Mouse (Mus musculus) left cerebral cortex, adult 2 months (tissue): ENCODE data around the gene Hapln1. TPM values are rescaled to one million over a fixed set of nuclear protein-coding genes. Genes with fewer than 3 reads are reported as not detected.
A peak's percentile ranks its signal among the peaks of the same experiment; 100 is the strongest.

Source experiments
- DNase-seq, 2 experiments: peaks; one replicate each; pipeline ENCODE4 v3.0.0; 2021 to 2022; ENCODE audit warnings: low spot score in 2 of 2, mixed read lengths in 1 of 2; ENCODE audit errors: extremely low spot score in 1 of 2
- H3K27ac ChIP-seq: fragments of 200-600 bp; 2 replicates; pipeline ENCODE4 v1.8.1; 2022
- H3K4me3 ChIP-seq: fragments of 200-600 bp; 2 replicates; pipeline ENCODE4 v1.8.1; 2022
- CTCF ChIP-seq: fragments of 200-600 bp; IDR thresholded peaks from 2 replicates; pipeline ENCODE4 v1.8.1; 2022; ENCODE audit warnings: antibody characterized with exemption, mild to moderate bottlenecking, moderate library complexity
- intact Hi-C: fragments of 180-260 bp; cut with DNase I; formaldehyde crosslinking; loops from one replicate; pipeline ENCODE4 v1.15.1; 2025
- long read RNA-seq, 2 experiments: library from polyadenylated mRNA; stranded (forward); transcript quantifications; one replicate each; pipeline ENCODE4 v2.0.0; 2021; ENCODE audit warnings: borderline mapping rate in 2 of 2
- total RNA-seq, 2 experiments: library from RNA; stranded (reverse); gene quantifications; 2 replicates each; pipeline ENCODE4 v1.2.3; 2021

The Hapln1 gene
- total RNA-seq, result 10 to 100 TPM; 20.3 to 23.7 TPM
- long read RNA-seq, experiment 1, partial matches to known transcripts, result 9 of 10 reads
- long read RNA-seq, experiment 1, other reads (novel, unspliced or antisense), result 1 of 10 reads
- long read RNA-seq, experiment 2, partial matches to known transcripts, result 5 of 6 reads
- long read RNA-seq, experiment 2, other reads (novel, unspliced or antisense), result 1 of 6 reads

GRCm38 (mm10) chr13:89539205-89539886 lies at the start of gene Hapln1:
TSS of gene Hapln1 (plus strand) at chr13:89539796.
- TF ChIP-seq CTCF, result peak; percentile 46
- H3K27ac ChIP-seq, result peak within 1 kb of the TSS; percentile 75
- peak within 1 kb of the TSS; percentile 53 for H3K4me3 ChIP-seq
- intact Hi-C loops, result loop anchor here (5.0 kb wide), 1 partner anchor 717 kb away; the partner anchor contains the start of gene Edil3
- DNase-seq, result peak; percentile 43 to 58

- H3K27ac ChIP-seq, result no peak overlapping the region
- no peak for DNase-seq
- intact Hi-C loops, result no loop called here
- TF ChIP-seq CTCF, result no peak
- no peak overlapping the region for H3K4me3 ChIP-seq
These were observed 46.4 kb upstream of the Hapln1 start for GRCm38 (mm10) chr13:89493169-89493568.

- no peak overlapping the region for H3K4me3 ChIP-seq
- no peak for TF ChIP-seq CTCF
- H3K27ac ChIP-seq, result no peak overlapping the region
- intact Hi-C loops, result no loop called here
- no peak for DNase-seq
These were observed 45.9 kb upstream of the Hapln1 start for GRCm38 (mm10) chr13:89493678-89494077.

- Histone ChIP-seq H3K27ac (no peak overlapping the region), H3K4me3 (no peak overlapping the region)
- no peak for DNase-seq
- intact Hi-C loops, result no loop called here
- no peak for TF ChIP-seq CTCF
These were observed 43.0 kb upstream of the Hapln1 start for GRCm38 (mm10) chr13:89496569-89496968.

DNA sequence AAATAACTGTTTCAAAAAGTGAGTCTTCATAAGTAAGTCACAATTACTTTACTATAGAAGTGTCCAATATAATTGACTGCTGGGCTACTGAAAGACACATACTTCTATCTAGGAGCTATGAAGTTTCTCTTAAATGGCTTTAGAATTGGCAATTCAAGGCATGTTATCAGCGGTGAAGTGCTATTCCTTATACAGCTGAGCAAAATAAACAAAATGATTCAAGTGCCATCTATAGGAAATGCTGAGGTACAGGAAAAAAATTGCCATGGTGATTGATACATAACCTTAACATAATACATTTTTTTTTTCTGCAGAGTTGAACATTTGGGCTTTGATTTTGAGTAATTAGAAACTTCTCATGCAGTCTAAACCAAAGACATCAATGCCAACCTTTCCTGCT lies 40.2 kb upstream of the Hapln1 start:
- peak; percentile 21 for TF ChIP-seq CTCF
- DNase-seq, result no peak
- intact Hi-C loops, result no loop called here
- H3K4me3 ChIP-seq, result no peak overlapping the region
- H3K27ac ChIP-seq, result no peak overlapping the region

GRCm38 (mm10) chr13:89521507-89521908 lies 18.1 kb upstream of the Hapln1 start:
- no peak overlapping the region for H3K4me3 ChIP-seq
- no peak overlapping the region for H3K27ac ChIP-seq
- DNase-seq, result no peak
- intact Hi-C loops, result no loop called here
- no peak for TF ChIP-seq CTCF

DNA sequence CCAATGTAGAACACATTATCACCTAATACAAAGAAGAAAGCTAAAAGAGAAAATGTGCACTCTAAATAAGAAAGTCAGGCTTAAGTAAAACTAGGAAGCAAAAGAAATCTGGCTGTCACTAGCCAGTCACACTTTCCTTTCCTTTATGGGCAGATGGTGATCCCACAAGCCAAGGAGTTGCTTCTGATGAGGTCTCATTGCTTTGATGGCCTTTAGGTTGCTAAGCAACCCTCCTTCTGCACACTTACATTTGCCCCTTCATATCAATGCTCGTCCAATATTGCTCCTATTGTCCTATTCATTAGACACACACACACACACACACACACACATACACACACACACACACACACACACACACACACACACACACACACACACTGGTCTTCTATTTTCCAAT lies 10.9 kb upstream of the Hapln1 start:
- TF ChIP-seq CTCF, result no peak
- intact Hi-C loops, result no loop called here
- no peak overlapping the region for H3K4me3 ChIP-seq

DNA sequence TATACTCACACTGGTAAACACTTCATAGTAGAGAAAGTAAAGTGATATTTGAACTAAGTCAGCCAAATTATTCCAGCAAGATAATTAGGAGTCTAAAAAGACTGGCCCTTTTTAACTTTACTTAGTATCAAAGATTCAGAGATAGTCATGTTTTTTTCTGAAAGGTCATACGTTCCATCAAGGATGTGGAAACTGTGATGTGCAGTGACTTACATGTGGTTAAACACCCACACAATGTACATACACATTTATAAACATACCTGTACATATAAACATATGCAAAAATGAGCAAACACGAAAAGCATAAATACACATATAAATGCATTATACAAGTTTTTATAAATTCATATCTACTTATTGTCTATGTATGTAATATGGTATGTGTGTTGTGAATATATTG lies 9.2 kb upstream of the Hapln1 start:
- Histone ChIP-seq H3K4me3 (no peak overlapping the region), H3K27ac (no peak overlapping the region)
- no peak for TF ChIP-seq CTCF
- DNase-seq, result no peak
- intact Hi-C loops, result no loop called here

More for the DNA sequence above, 10.9 kb upstream of the Hapln1 start:
- H3K27ac ChIP-seq, result no peak overlapping the region
- no peak for DNase-seq

- no peak for TF ChIP-seq CTCF
- Histone ChIP-seq H3K27ac (no peak overlapping the region), H3K4me3 (peak overlapping the region; percentile 53)
- no peak for DNase-seq
- intact Hi-C loops, result loop anchor here (5.0 kb wide), 1 partner anchor 718 kb away; the partner anchor contains the start of gene Edil3
These were observed 280 bp downstream of the Hapln1 start for GRCm38 (mm10) chr13:89539887-89540264.

- intact Hi-C loops, result no loop called here
- DNase-seq, result no peak
- no peak for TF ChIP-seq CTCF
These were observed 846 bp downstream of the Hapln1 start for GRCm38 (mm10) chr13:89540301-89540982.

GRCm38 (mm10) chr13:89543003-89543402 lies 3.4 kb downstream of the Hapln1 start:
- no peak overlapping the region for H3K4me3 ChIP-seq
- no peak overlapping the region for H3K27ac ChIP-seq
- TF ChIP-seq CTCF, result peak; percentile 98
- intact Hi-C loops, result no loop called here
- DNase-seq, result peak in 1 of 2 experiments; percentile 18

More at GRCm38 (mm10) chr13:89540301-89540982, 846 bp downstream of the Hapln1 start:
- no peak overlapping the region for H3K27ac ChIP-seq
- no peak overlapping the region for H3K4me3 ChIP-seq

GRCm38 (mm10) chr13:89548203-89548740 lies 8.7 kb downstream of the Hapln1 start:
- Histone ChIP-seq H3K27ac (no peak overlapping the region), H3K4me3 (no peak overlapping the region)
- DNase-seq, result peak; percentile 32 to 60
- peak; percentile 82 for TF ChIP-seq CTCF
- intact Hi-C loops, result loop anchor here (5.0 kb wide), 1 partner anchor 1294 kb away; no protein-coding TSS in a partner anchor
